Mouse (Mus musculus) neural tube, embryonic 11.5 days (tissue): ENCODE data around the gene Clybl. TPM values are rescaled to one million over a fixed set of nuclear protein-coding genes. Genes with fewer than 3 reads are reported as not detected.

Source experiments
- ATAC-seq: fragments of 200-750 bp; cut with Nextera tagmentation; 2 replicates; pipeline ENCODE4 v1.8.0; 2017; ENCODE audit warnings: moderate number of reproducible peaks, mild to moderate bottlenecking, moderate TSS enrichment, moderate library complexity; ENCODE audit not compliant: insufficient read depth, low FRiP score, low TSS enrichment
- DNase-seq: peaks from one replicate; pipeline ENCODE4 v3.0.0-alpha.2; 2015; ENCODE audit warnings: low spot score
- H3K27ac ChIP-seq: fragments of 300-500 bp; sonication (generic); 2 replicates; pipeline ENCODE4 v1.5.1; 2014; ENCODE audit warnings: low read depth, mild to moderate bottlenecking, low read length
- H3K27me3 ChIP-seq: fragments of 300-500 bp; sonication (generic); 2 replicates; pipeline ENCODE4 v1.6.1; 2014; ENCODE audit warnings: mild to moderate bottlenecking, low read length, mixed read lengths; ENCODE audit not compliant: control insufficient read depth, insufficient read depth
- H3K36me3 ChIP-seq: fragments of 300-500 bp; sonication (generic); 2 replicates; pipeline ENCODE4 v1.6.1; 2014; ENCODE audit warnings: mild to moderate bottlenecking, low read length, moderate library complexity, mixed read lengths; ENCODE audit not compliant: control insufficient read depth, insufficient read depth
- H3K4me1 ChIP-seq: fragments of 300-500 bp; sonication (generic); 2 replicates; pipeline ENCODE4 v1.6.1; 2014; ENCODE audit warnings: low read length, mixed read lengths; ENCODE audit not compliant: control insufficient read depth, insufficient read depth
- H3K4me2 ChIP-seq: fragments of 300-500 bp; sonication (generic); 2 replicates; pipeline ENCODE4 v1.6.1; 2014; ENCODE audit warnings: low read depth, mild to moderate bottlenecking, moderate library complexity
- H3K4me3 ChIP-seq: fragments of 300-500 bp; sonication (generic); 2 replicates; pipeline ENCODE4 v1.5.1; 2014; ENCODE audit warnings: low read depth, low read length
- H3K9ac ChIP-seq: fragments of 300-500 bp; sonication (generic); 2 replicates; pipeline ENCODE4 v1.6.1; 2014; ENCODE audit warnings: mild to moderate bottlenecking, low read length
- H3K9me3 ChIP-seq: fragments of 300-500 bp; sonication (generic); 2 replicates; pipeline ENCODE4 v1.6.1; 2016; ENCODE audit warnings: low read length; ENCODE audit not compliant: control insufficient read depth
- WGBS: fragments of 180-500 bp; shearing (Covaris S2); extraction: QIAGEN DNeasy Blood & Tissue Kit; methylation state at CpG from one replicate; pipeline ENCODE4 v1.1.7; 2014; 5-methylcytosine and 5-hydroxymethylcytosine counted together
- polyA plus RNA-seq: library from polyadenylated mRNA; unstranded; fragments of >200 nt; fragmentation: Nextera tagmentation; extraction: Ambion mirVana; gene quantifications from 2 replicates; pipeline ENCODE4 v1.2.1, GENCODE M21; 2014

Gene Clybl
- polyA plus RNA-seq, 1 experiment from 2014 or later, result 19.2 TPM

DNA sequence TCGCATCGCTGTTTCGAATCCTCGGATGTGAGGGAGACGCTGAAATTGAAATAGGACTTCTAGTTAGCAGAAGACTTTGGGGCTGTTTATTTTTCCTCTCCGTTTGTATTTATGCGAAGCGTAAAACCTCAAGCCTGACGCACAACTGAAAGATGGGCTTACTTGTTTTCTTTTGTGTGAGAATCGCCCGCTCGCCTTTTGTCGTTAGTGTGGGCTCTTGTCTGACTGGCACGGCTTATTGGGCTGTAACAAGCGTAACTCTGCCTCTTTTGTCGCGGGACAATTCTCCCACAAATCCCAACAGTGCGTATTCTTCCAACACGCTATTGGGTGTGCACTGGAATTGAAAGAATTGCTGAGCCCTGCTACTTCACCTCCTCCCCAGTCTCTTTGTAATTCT, 192.0 kb downstream of the Clybl start:
- Histone ChIP-seq H3K27me3 (0 out of 2 replicates have a peak, but pooled peaks cover 5% of the 10 kb centered on the region), H3K4me1 (peaks cover 5% of the 10 kb centered on the region; the same call in 1 of the 2 replicates), H3K9me3 (no peaks in the 10 kb centered on the region), H3K4me3 (no peak overlapping the region), H3K36me3 (no peaks in the 10 kb centered on the region), H3K4me2 (peak overlapping the region; percentile 20), H3K27ac (no peak overlapping the region), H3K9ac (no peak overlapping the region)
- peak; percentile 77 for DNase-seq
- WGBS, result 17% methylated on average over 19 of the region's 19 CpGs
- ATAC-seq, result peak; percentile 90

DNA sequence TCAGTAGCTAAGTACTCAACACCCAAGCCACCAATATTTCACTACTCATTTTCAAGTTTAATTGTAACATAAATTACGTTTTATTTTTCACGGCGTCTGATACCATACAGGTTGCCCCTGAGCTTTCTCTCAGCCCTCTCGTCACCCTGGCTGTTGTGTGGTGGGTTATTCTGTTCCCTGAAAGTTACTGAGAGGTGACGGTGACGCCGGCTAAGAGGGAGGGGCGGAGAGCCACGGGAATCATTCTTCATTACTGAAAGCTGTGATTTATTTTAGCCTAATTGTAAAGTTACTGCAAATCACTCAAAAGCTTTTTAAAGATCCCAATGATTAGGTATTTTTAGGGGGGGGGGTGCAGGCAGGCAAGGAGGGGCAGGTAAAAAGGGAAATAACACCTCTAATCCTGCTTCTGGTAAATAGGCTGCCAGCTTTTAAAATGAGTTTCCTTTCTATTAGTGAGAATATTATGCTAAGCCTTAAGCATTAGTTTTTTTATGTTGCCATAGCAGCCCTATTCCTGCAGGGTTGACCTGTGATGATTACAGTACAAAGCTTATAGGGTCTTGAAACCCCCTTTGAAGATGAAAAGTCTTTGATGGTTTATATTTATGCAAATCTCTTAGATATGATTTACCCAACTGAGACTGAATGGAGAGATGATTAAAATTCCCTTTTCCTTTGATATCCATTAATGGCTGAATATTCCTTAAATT, 192.9 kb downstream of the Clybl start:
- Histone ChIP-seq H3K4me1 (peaks cover 5% of the 10 kb centered on the region; the same call in 1 of the 2 replicates), H3K9me3 (no peaks in the 10 kb centered on the region), H3K27ac (no peak overlapping the region), H3K9ac (no peak overlapping the region), H3K36me3 (no peaks in the 10 kb centered on the region), H3K4me2 (no peak overlapping the region), H3K4me3 (no peak overlapping the region), H3K27me3 (0 out of 2 replicates have a peak, but pooled peaks cover 5% of the 10 kb centered on the region)
- 8% methylated on average over 9 of the region's 9 CpGs for WGBS
- DNase-seq (peak; percentile 49), ATAC-seq (peak; percentile 64; the same call in 1 of the 2 replicates)

DNA sequence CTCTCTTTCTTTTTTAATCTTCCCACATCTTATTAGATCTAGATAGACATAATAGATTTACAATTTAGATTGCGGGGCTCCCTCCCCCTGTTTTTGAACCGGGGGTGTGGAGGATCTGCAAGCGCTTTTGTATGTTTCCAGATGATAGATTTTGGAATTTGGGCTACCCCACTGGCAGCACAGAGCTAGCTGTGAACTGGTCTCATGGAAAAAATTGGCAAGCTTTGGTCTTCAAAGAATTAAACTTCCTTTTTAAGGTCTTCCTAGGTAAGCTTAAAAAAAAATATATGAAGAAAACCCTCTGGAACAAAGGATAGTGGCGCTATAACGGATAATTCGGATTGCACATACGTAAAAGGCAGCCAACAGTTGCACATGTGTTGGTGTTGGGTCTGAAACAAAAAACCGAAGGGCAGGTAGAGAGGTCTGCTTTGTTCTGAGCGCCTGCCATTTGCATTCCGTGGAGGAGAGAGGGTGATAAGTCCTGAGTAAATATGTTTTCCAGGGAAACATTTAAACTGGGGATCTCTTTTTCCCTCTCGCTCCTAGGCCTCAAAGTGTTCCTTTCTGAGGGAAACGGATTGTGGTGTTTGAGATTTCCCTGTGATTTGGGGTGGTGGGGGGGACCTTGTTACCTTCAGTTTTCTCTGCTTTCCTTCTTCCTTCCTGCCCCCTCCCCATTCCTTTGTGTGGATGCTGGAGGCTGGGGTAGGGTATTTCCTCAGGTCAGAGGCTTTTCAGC, 193.7 kb downstream of the Clybl start:
- DNase-seq (no peak), ATAC-seq (no peak)
- Histone ChIP-seq H3K27ac (no peak overlapping the region), H3K27me3 (0 out of 2 replicates have a peak, but pooled peaks cover 5% of the 10 kb centered on the region), H3K4me3 (no peak overlapping the region), H3K4me1 (peaks cover 5% of the 10 kb centered on the region; the same call in 1 of the 2 replicates), H3K4me2 (no peak overlapping the region), H3K36me3 (no peaks in the 10 kb centered on the region), H3K9ac (no peak overlapping the region), H3K9me3 (no peaks in the 10 kb centered on the region)
- WGBS, result 40% methylated on average over 12 of the region's 12 CpGs

DNA sequence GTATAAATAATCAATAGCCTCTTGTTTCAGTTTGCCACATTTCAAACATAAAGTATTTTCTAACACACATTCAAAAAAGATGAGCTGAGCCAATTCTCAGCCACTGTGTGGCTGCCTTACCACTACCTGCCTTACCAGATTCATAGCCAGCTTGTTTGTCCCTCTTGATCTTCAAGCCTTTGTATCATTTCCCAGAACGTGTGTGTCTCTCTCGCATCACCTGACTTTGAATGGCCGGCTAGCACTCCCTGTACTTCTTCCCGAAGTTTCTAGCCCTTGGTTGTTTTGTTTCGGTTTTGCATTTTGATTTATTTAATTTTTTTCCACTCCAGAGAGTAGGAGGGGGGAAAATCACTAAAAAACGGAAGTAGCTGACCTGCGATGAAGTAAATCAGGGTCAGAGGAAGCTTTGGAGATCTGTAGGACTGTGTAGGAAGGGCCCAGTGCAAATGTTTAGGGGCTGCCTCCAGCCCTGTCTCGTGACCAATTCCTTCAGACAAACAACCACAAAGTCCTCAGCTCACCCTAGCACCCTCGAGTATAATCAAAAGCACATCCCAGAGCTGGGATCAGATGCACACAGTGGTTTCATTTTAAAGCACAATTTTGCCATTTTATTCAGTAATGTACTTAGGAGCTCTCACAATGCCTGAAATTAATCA, 195.1 kb downstream of the Clybl start:
- WGBS, result 61% methylated on average over 9 of the region's 9 CpGs
- H3K4me1 ChIP-seq, result peaks cover 8% of the 10 kb centered on the region
- ATAC-seq (no peak), DNase-seq (no peak)
- H3K4me3 ChIP-seq, result no peak overlapping the region
- H3K4me2 ChIP-seq, result no peak overlapping the region
- H3K27ac ChIP-seq, result no peak overlapping the region
- no peak overlapping the region for H3K9ac ChIP-seq
- no peaks in the 10 kb centered on the region for H3K36me3 ChIP-seq
- H3K9me3 ChIP-seq, result no peaks in the 10 kb centered on the region
- 0 out of 2 replicates have a peak, but pooled peaks cover 5% of the 10 kb centered on the region for H3K27me3 ChIP-seq

DNA sequence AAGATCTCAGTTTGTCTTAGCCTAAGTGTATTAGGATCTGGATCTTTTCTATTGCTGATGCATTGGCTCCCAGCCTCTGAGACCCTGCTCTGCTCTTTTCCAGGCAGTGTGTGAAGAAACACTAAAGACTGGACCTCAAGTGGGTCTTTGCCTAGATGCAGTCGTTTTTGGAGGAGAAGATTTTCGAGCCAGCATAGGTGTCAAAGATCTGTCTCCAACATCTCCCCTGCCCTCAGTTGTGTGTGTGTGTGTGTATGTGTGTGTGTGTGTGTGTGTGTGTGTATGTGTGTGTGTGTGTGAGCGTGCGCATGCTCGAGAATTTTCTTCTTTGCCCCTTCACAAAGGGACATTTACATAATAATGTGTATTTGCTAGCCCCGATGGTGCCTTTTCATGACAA, 196.2 kb downstream of the Clybl start:
- H3K27ac ChIP-seq, result no peak overlapping the region
- 58% methylated on average over 6 of the region's 6 CpGs for WGBS
- peaks cover 12% of the 10 kb centered on the region for H3K4me1 ChIP-seq
- DNase-seq (no peak), ATAC-seq (no peak)
- no peaks in the 10 kb centered on the region for H3K36me3 ChIP-seq
- H3K9me3 ChIP-seq, result no peaks in the 10 kb centered on the region
- no peak overlapping the region for H3K4me3 ChIP-seq
- 0 out of 2 replicates have a peak, but pooled peaks cover 5% of the 10 kb centered on the region for H3K27me3 ChIP-seq
- no peak overlapping the region for H3K4me2 ChIP-seq
- H3K9ac ChIP-seq, result no peak overlapping the region

DNA sequence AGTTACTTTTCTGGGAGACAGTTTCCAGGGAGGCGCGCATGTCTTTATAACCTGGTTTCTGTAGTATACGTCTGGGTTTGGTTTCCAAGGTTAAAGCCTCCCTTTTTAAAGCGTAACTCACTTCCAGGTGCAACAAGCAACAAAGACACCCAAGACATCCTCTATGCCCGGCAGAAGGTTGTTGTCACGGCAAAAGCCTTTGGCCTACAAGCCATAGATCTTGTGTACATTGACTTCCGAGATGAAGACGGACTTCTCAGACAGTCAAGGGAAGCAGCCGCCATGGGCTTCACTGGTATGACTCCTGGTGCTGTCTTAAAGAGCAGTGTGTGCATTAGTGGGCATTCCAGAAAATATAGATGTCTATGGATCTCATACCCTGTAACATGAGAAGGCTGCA, 197.6 kb downstream of the Clybl start:
- Histone ChIP-seq H3K9me3 (no peaks in the 10 kb centered on the region), H3K36me3 (no peaks in the 10 kb centered on the region), H3K4me1 (peaks cover 12% of the 10 kb centered on the region), H3K4me2 (no peak overlapping the region), H3K4me3 (no peak overlapping the region), H3K27ac (no peak overlapping the region), H3K27me3 (0 out of 2 replicates have a peak, but pooled peaks cover 5% of the 10 kb centered on the region), H3K9ac (no peak overlapping the region)
- no peak for ATAC-seq
- no peak for DNase-seq
- 80% methylated on average over 9 of the region's 9 CpGs for WGBS

DNA sequence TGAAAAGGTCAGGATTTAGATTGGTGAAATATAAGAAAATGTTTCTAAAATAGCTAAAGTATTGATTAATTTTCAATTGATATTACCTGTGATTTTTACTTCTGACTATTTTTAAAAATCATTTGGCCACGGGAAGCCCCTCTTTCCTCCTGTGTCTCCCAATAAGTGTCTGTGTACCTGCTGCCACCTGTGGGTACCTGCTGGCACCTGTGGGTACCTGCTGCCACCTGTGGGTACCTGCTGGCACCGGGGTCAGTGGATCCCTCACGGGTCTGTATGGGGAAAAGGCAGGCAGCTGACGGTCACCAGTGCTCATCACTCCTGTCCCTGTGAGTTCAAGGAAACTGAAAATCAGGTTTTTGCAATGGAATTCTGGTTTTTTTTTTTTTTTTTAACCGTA, 198.5 kb downstream of the Clybl start:
- ATAC-seq, result no peak
- H3K4me2 ChIP-seq, result no peak overlapping the region
- H3K36me3 ChIP-seq, result no peaks in the 10 kb centered on the region
- H3K4me3 ChIP-seq, result no peak overlapping the region
- H3K4me1 ChIP-seq, result peaks cover 12% of the 10 kb centered on the region
- H3K27me3 ChIP-seq, result 0 out of 2 replicates have a peak, but pooled peaks cover 5% of the 10 kb centered on the region
- no peak for DNase-seq
- H3K9ac ChIP-seq, result no peak overlapping the region
- no peak overlapping the region for H3K27ac ChIP-seq
- WGBS, result 93% methylated on average over 5 of the region's 5 CpGs
- H3K9me3 ChIP-seq, result no peaks in the 10 kb centered on the region

DNA sequence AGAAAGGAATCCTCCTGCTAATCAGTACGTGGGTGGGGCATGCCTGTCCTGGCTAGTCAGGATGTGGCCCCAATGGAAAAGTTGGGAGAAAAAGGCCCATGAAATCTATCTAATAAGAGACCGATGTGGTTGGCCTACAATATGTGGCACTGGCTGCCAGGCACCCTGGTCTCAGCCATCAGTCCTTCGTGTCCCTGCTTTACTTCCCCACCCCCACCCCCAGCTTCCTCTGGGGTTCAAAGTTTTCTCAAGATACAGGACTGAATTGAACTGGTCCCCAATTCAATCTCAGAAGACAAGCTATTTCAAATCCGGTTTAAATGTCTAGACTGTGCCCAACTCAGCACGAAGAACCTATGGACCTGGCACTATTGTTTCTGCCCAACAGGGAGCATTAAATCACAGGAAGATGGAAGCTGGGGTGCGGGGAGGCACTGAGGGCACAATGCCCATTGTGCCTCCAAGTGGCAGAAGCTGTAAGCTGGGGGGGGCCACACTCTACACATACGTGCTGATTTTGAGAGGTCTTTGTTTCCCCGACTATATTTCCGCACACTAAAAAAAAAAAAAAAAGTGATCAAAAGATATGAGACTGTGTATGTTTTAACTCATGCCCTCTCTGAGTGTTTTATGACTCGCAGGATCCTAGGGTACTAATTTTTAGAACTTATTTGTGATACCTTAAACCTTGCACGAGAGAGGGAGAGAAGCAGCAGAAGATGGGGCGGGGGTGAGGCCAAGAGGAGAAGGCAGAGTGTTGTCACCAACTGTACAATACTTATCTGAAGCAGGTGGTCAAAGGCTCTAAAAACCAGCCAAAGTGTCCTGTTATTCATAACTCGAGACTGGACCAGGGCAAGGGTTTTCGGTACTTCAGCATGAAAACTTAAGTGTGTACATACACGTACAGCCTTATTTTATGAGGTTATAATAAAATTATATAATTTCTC, 199.7 kb downstream of the Clybl start:
- ATAC-seq, result no peak; the same call in 1 of the 2 replicates
- Histone ChIP-seq H3K27ac (no peak overlapping the region), H3K36me3 (no peaks in the 10 kb centered on the region), H3K4me3 (no peak overlapping the region), H3K9me3 (no peaks in the 10 kb centered on the region), H3K27me3 (no peaks in the 10 kb centered on the region), H3K4me2 (no peak overlapping the region), H3K4me1 (peaks cover 12% of the 10 kb centered on the region), H3K9ac (no peak overlapping the region)
- no peak for DNase-seq
- 64% methylated on average over 15 of the region's 15 CpGs for WGBS
